Mouse (Mus musculus): ENCODE measurements around the gene Prkab2. TPM values are rescaled to one million over a fixed set of nuclear protein-coding genes. Genes with fewer than 3 reads are reported as not detected.

The Prkab2 gene
- polyA plus RNA-seq, 1 experiment from 2014 or later = 3.1 TPM

DNA sequence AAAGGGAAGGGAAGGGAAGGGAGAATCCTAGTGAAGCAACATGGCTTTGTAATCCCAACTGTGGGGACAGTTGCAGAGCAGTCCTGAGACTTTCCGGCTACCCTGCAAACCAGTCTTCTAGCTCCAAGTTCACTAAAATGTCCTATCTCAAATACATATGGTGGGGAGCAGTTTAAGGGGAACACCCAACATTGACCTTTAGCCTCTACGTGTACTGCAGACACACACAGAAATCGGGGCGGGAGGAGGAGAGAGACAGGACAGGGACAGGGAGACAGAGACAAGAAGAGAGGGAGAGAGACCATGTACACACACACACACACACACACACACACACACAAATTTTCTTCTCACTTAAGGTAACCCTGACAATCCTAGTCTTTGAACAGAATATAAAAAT is 28.1 kb upstream of the Prkab2 start:
- peaks cover 9% of the 10 kb centered on the region for H3K4me1 ChIP-seq (ENCODE audit: insufficient read depth, low read depth, low read length)
- 82% methylated on average over 4 of the region's 4 CpGs for WGBS
- no peaks in the 10 kb centered on the region for H3K9me3 ChIP-seq (ENCODE audit: low read length)
- H3K4me3 ChIP-seq (ENCODE audit: low read depth, low read length) = no peak overlapping the region
- DNase-seq (ENCODE audit: low spot score) = no peak
- no peak for ATAC-seq
- H3K4me2 ChIP-seq (replicated peaks; ENCODE audit: low read depth, low read length) = no peak overlapping the region
- H3K27ac ChIP-seq (ENCODE audit: low read length) = no peak overlapping the region
- TF ChIP-seq EP300 (IDR thresholded peaks at IDR 0.05) (no peak), CTCF (IDR thresholded peaks at IDR 0.05) (no peak)
- H3K27me3 ChIP-seq (replicated peaks; ENCODE audit: insufficient read depth, low read length) = no peaks in the 10 kb centered on the region
- H3K36me3 ChIP-seq (ENCODE audit: insufficient read depth, low read length) = no peaks in the 10 kb centered on the region
- no peak overlapping the region for H3K9ac ChIP-seq (replicated peaks; ENCODE audit: low read depth)

GRCm38 (mm10) chr3:97630746-97631145 is 27.2 kb upstream of the Prkab2 start:
- TF ChIP-seq EP300 (IDR thresholded peaks at IDR 0.05) (no peak), CTCF (IDR thresholded peaks at IDR 0.05) (no peak)
- Histone ChIP-seq H3K27ac (ENCODE audit: low read length) (no peak overlapping the region), H3K27me3 (replicated peaks; ENCODE audit: insufficient read depth, low read length) (no peaks in the 10 kb centered on the region), H3K4me2 (replicated peaks; ENCODE audit: low read depth, low read length) (no peak overlapping the region), H3K4me3 (ENCODE audit: low read depth, low read length) (no peak overlapping the region), H3K36me3 (ENCODE audit: insufficient read depth, low read length) (no peaks in the 10 kb centered on the region), H3K9me3 (ENCODE audit: low read length) (no peaks in the 10 kb centered on the region), H3K4me1 (ENCODE audit: insufficient read depth, low read depth, low read length) (peaks cover 9% of the 10 kb centered on the region), H3K9ac (replicated peaks; ENCODE audit: low read depth) (no peak overlapping the region)
- no peak for DNase-seq (ENCODE audit: low spot score)
- no peak for ATAC-seq
- WGBS = 93% methylated on average over 4 of the region's 4 CpGs

GRCm38 (mm10) chr3:97631258-97631860 is 26.6 kb upstream of the Prkab2 start:
- no peak overlapping the region for H3K4me2 ChIP-seq (replicated peaks; ENCODE audit: low read depth, low read length)
- H3K4me1 ChIP-seq (ENCODE audit: insufficient read depth, low read depth, low read length) = peaks cover 9% of the 10 kb centered on the region
- no peak overlapping the region for H3K9ac ChIP-seq (replicated peaks; ENCODE audit: low read depth)
- no peaks in the 10 kb centered on the region for H3K27me3 ChIP-seq (replicated peaks; ENCODE audit: insufficient read depth, low read length)
- ATAC-seq (no peak), DNase-seq (ENCODE audit: low spot score) (no peak)
- no peak overlapping the region for H3K27ac ChIP-seq (ENCODE audit: low read length)
- 67% methylated on average over 8 of the region's 8 CpGs for WGBS
- no peak overlapping the region for H3K4me3 ChIP-seq (ENCODE audit: low read depth, low read length)
- TF ChIP-seq CTCF (IDR thresholded peaks at IDR 0.05) = no peak
- H3K9me3 ChIP-seq (ENCODE audit: low read length) = no peaks in the 10 kb centered on the region
- H3K36me3 ChIP-seq (ENCODE audit: insufficient read depth, low read length) = no peaks in the 10 kb centered on the region

- TF ChIP-seq CTCF (IDR thresholded peaks at IDR 0.05) (no peak), EP300 (IDR thresholded peaks at IDR 0.05) (no peak)
- no peak for ATAC-seq
- 73% methylated on average over 4 of the region's 4 CpGs for WGBS
Observed at GRCm38 (mm10) chr3:97633456-97633855, 24.5 kb upstream of the Prkab2 start.

DNA sequence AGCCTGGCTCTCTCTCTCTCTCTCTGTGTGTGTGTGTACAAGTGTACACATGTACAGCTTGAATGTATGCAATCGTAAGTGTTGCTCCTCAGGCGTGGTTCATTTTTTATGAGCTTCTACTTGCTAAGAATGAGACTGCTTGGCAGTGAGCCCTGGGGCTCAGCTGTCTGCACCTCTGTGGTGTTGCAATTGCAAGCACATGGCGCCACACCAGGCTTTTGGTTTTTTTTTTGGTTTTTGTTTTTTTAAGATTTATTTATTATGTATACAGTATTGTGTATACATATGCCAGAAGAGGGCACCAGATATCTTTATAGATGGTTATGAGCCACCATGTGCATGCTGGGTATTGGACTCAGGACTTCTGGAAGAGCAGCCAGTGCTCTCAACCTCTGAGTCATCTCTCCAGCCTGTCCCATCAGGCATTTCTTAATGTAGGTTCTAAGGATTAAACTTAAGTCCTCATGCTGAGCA is 23.7 kb upstream of the Prkab2 start:
- peak; percentile 43 for TF ChIP-seq EP300 (IDR thresholded peaks at IDR 0.05)
- TF ChIP-seq CTCF (IDR thresholded peaks at IDR 0.05) = 0 out of 2 replicates have a peak, but pooled peaks have one; percentile 21
- Histone ChIP-seq H3K27ac (ENCODE audit: low read length) (no peak overlapping the region), H3K36me3 (ENCODE audit: insufficient read depth, low read length) (no peaks in the 10 kb centered on the region), H3K4me2 (replicated peaks; ENCODE audit: low read depth, low read length) (no peak overlapping the region), H3K4me1 (ENCODE audit: insufficient read depth, low read depth, low read length) (peaks cover 3% of the 10 kb centered on the region), H3K9ac (replicated peaks; ENCODE audit: low read depth) (no peak overlapping the region), H3K9me3 (ENCODE audit: low read length) (no peaks in the 10 kb centered on the region), H3K4me3 (ENCODE audit: low read depth, low read length) (no peak overlapping the region), H3K27me3 (replicated peaks; ENCODE audit: insufficient read depth, low read length) (no peaks in the 10 kb centered on the region)
- ATAC-seq (peak; percentile 85), DNase-seq (ENCODE audit: low spot score) (peak; percentile 87)
- WGBS = 23% methylated on average over 3 of the region's 3 CpGs

More at GRCm38 (mm10) chr3:97633456-97633855, 24.5 kb upstream of the Prkab2 start:
- Histone ChIP-seq H3K4me1 (ENCODE audit: insufficient read depth, low read depth, low read length) (peaks cover 9% of the 10 kb centered on the region), H3K9me3 (ENCODE audit: low read length) (no peaks in the 10 kb centered on the region), H3K27ac (ENCODE audit: low read length) (no peak overlapping the region), H3K36me3 (ENCODE audit: insufficient read depth, low read length) (no peaks in the 10 kb centered on the region), H3K4me2 (replicated peaks; ENCODE audit: low read depth, low read length) (no peak overlapping the region), H3K4me3 (ENCODE audit: low read depth, low read length) (no peak overlapping the region), H3K9ac (replicated peaks; ENCODE audit: low read depth) (no peak overlapping the region), H3K27me3 (replicated peaks; ENCODE audit: insufficient read depth, low read length) (no peaks in the 10 kb centered on the region)
- DNase-seq (ENCODE audit: low spot score) = no peak

DNA sequence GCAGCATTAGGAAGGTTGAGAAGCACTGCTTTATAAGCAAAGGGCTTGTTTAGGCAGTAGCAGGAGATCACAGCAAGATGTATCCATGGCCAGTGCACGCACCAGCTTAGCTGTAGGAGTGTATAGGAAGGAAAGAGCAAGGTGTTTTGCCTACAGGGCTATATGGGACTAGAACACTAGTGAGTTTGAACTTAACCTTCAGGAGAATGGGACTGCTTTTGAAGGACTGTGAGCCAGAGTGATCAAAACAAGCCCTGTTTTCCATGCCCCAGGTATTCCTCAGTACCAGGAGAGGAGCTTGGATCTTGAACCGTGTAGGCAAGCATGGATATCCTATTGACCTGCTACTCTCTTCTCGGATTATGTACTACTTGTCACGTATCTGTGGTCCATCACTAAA is 16.6 kb upstream of the Prkab2 start:
- Histone ChIP-seq H3K4me2 (replicated peaks; ENCODE audit: low read depth, low read length) (no peak overlapping the region), H3K4me3 (ENCODE audit: low read depth, low read length) (no peak overlapping the region), H3K9me3 (ENCODE audit: low read length) (no peaks in the 10 kb centered on the region), H3K4me1 (ENCODE audit: insufficient read depth, low read depth, low read length) (no peaks in the 10 kb centered on the region), H3K36me3 (ENCODE audit: insufficient read depth, low read length) (no peaks in the 10 kb centered on the region), H3K9ac (replicated peaks; ENCODE audit: low read depth) (no peak overlapping the region), H3K27me3 (replicated peaks; ENCODE audit: insufficient read depth, low read length) (no peaks in the 10 kb centered on the region), H3K27ac (ENCODE audit: low read length) (no peak overlapping the region)
- DNase-seq (ENCODE audit: low spot score) = no peak
- ATAC-seq = no peak
- WGBS = 94% methylated on average over 4 of the region's 4 CpGs
- no peak for TF ChIP-seq EP300 (IDR thresholded peaks at IDR 0.05)
- TF ChIP-seq CTCF (IDR thresholded peaks at IDR 0.05) = no peak
